Mouse (Mus musculus) myocyte (in vitro differentiated cells): ENCODE measurements around the gene Orc5. TPM values are rescaled to one million over a fixed set of nuclear protein-coding genes. Genes with fewer than 3 reads are reported as not detected.
A peak's percentile ranks its signal among the peaks of the same experiment; 100 is the strongest.
"Not testable (repeated sequence)": the region's sequence is repeated elsewhere in the genome, so short reads cannot be mapped to it uniquely, and the experiment has no call there.

ENCODE experiments used
- H3K27me3 ChIP-seq: one replicate; pipeline ENCODE4 v1.6.1; 2011; ENCODE audit not compliant: control insufficient read depth, insufficient read depth, insufficient read length
- H3K36me3 ChIP-seq: one replicate; pipeline ENCODE4 v1.6.1; 2011; ENCODE audit not compliant: control insufficient read depth, insufficient read depth
- H3K4me2 ChIP-seq: one replicate; pipeline ENCODE4 v1.6.1; 2011; ENCODE audit warnings: low read depth, control low read depth
- H3K4me3 ChIP-seq: one replicate; pipeline ENCODE4 v1.5.1; 2011; ENCODE audit warnings: mild to moderate bottlenecking, control low read depth, moderate library complexity
- H3K79me2 ChIP-seq: one replicate; pipeline ENCODE4 v1.6.1; 2011; ENCODE audit not compliant: control insufficient read depth, insufficient read depth
- H3ac ChIP-seq: one replicate; pipeline ENCODE4 v1.6.1; 2011; ENCODE audit not compliant: control insufficient read depth, insufficient read length
- CEBPB ChIP-seq: IDR thresholded peaks from 2 replicates; pipeline ENCODE4 v1.6.1; 2011; ENCODE audit warnings: mild to moderate bottlenecking, moderate library complexity; ENCODE audit not compliant: poor library complexity, insufficient read depth, severe bottlenecking
- E2F4 ChIP-seq: IDR thresholded peaks from one replicate; pipeline ENCODE4 v1.6.1; 2011; ENCODE audit warnings: mild to moderate bottlenecking, control low read depth, moderate library complexity; ENCODE audit not compliant: insufficient read depth
- MAX ChIP-seq: IDR thresholded peaks from one replicate; pipeline ENCODE4 v1.6.1; 2011; ENCODE audit warnings: low read depth, mild to moderate bottlenecking, control low read depth
- MYOD1 ChIP-seq, 3 experiments: IDR thresholded peaks; one replicate each; pipeline ENCODE4 v1.6.1; 2011; ENCODE audit warnings: control low read depth in 2 of 3, low read depth in 2 of 3, mild to moderate bottlenecking in 2 of 3, moderate library complexity in 1 of 3; ENCODE audit not compliant: insufficient read length in 2 of 3, control insufficient read depth in 1 of 3
- MYOG ChIP-seq, 3 experiments: IDR thresholded peaks; one replicate each; pipeline ENCODE4 v1.6.1; 2011; ENCODE audit warnings: control low read depth in 2 of 3, low read depth in 2 of 3, mild to moderate bottlenecking in 2 of 3; ENCODE audit not compliant: insufficient read length in 2 of 3, control insufficient read depth in 1 of 3, insufficient read depth in 1 of 3
- POLR2A ChIP-seq: IDR thresholded peaks from one replicate; pipeline ENCODE4 v1.6.1; 2011; ENCODE audit warnings: low read depth, mild to moderate bottlenecking, control low read depth, moderate library complexity; ENCODE audit not compliant: insufficient read length
- POLR2AphosphoS2 ChIP-seq: IDR thresholded peaks from one replicate; pipeline ENCODE4 v1.6.1; 2011; ENCODE audit warnings: low read depth, control low read depth; ENCODE audit not compliant: insufficient read length
- REST ChIP-seq: IDR thresholded peaks from one replicate; pipeline ENCODE4 v1.6.1; 2011; ENCODE audit warnings: mild to moderate bottlenecking, control low read depth, moderate library complexity; ENCODE audit not compliant: insufficient read depth, insufficient read length
- SRF ChIP-seq: IDR thresholded peaks from one replicate; pipeline ENCODE4 v1.6.1; 2011; ENCODE audit warnings: low read depth; ENCODE audit not compliant: control insufficient read depth, insufficient read length
- TCF12 ChIP-seq: IDR thresholded peaks from one replicate; pipeline ENCODE4 v1.6.1; 2011; ENCODE audit warnings: mild to moderate bottlenecking, control low read depth; ENCODE audit not compliant: poor library complexity, insufficient read depth, severe bottlenecking
- TCF3 ChIP-seq: IDR thresholded peaks from one replicate; pipeline ENCODE4 v1.6.1; 2011; ENCODE audit warnings: low read depth, control low read depth; ENCODE audit not compliant: insufficient read length
- USF1 ChIP-seq: IDR thresholded peaks from one replicate; pipeline ENCODE4 v1.6.1; 2011; ENCODE audit warnings: low read depth, mild to moderate bottlenecking, control low read depth, moderate library complexity
- polyA plus RNA-seq: library from polyadenylated mRNA; unstranded; fragments of >200 nt; fragmentation: generic; extraction: Trizol; gene quantifications from one replicate; pipeline ENCODE4 v1.2.1, GENCODE M21; 2012; ENCODE audit warnings: missing spikeins

Orc5 gene
- polyA plus RNA-seq, 1 experiment: 9.5 TPM

DNA sequence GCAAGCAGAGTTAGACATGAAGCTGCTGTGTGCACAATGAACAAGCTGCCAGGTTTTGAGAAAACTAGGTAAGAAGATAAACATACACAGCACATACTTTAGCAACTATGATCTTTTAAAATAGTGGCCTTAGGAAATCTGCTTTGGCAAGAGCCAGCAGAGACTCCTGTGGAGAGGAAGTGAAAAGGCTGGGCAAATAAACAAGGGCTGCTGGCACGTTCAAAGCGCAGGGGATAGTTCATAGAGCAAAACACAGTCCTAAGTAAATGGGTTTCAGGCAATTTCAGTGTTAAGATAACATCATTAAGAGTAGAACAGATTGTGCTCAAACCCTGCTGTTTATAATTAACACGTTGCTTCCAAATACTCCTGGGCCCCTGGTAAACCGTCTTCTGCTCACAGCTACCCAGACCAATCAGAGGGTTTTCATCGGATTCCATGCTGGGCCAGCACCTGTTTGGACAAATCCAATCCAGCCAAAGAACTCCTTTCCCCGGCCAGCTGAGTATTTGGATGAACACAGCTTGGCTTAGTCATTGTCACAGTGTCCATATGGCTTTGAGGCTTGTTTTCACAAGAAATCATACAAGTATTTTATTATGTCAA is 63.5 kb downstream of the Orc5 start:
- TF ChIP-seq MYOD1 (IDR thresholded peaks at IDR 0.05; ENCODE audit: control insufficient read depth in 1 of 3, insufficient read length in 2 of 3, low read depth in 2 of 3) (peak in 1 of 3 experiments; percentile 5), REST (no peak), TCF12 (no peak)
- Histone ChIP-seq H3K27me3 (no peaks in the 10 kb centered on the region), H3K36me3 (no peaks in the 10 kb centered on the region), H3ac (no peak overlapping the region), H3K4me3 (no peak overlapping the region), H3K79me2 (no peaks in the 10 kb centered on the region), H3K4me2 (no peak overlapping the region)

- Histone ChIP-seq H3K27me3 (no peaks in the 10 kb centered on the region), H3K36me3 (no peaks in the 10 kb centered on the region), H3ac (no peak overlapping the region), H3K79me2 (no peaks in the 10 kb centered on the region), H3K4me3 (no peak overlapping the region), H3K4me2 (no peak overlapping the region)
- TF ChIP-seq CEBPB: no peak
- no peak for TF ChIP-seq SRF
- no peak for TF ChIP-seq MAX
- no peak for TF ChIP-seq REST
- no peak for TF ChIP-seq TCF3
- TF ChIP-seq POLR2A: no peak
- TF ChIP-seq USF1: no peak
- TF ChIP-seq MYOD1 (IDR thresholded peaks at IDR 0.05; ENCODE audit: control insufficient read depth in 1 of 3, insufficient read length in 2 of 3, low read depth in 2 of 3): no peak
- no peak for TF ChIP-seq MYOG (IDR thresholded peaks at IDR 0.05; ENCODE audit: control insufficient read depth in 1 of 3, insufficient read depth in 1 of 3, insufficient read length in 2 of 3, low read depth in 2 of 3)
- no peak for TF ChIP-seq TCF12
- no peak for TF ChIP-seq E2F4
Measured at GRCm38 (mm10) chr5:22485764-22486163, 64.5 kb downstream of the Orc5 start.

- Histone ChIP-seq H3K27me3 (no peaks in the 10 kb centered on the region), H3K4me3 (no peak overlapping the region), H3K4me2 (no peak overlapping the region), H3K79me2 (no peaks in the 10 kb centered on the region), H3K36me3 (no peaks in the 10 kb centered on the region), H3ac (no peak overlapping the region)
- TF ChIP-seq CEBPB (no peak), SRF (no peak), USF1 (no peak), MYOD1 (IDR thresholded peaks at IDR 0.05; ENCODE audit: control insufficient read depth in 1 of 3, insufficient read length in 2 of 3, low read depth in 2 of 3) (no peak), POLR2A (no peak), TCF3 (no peak), MAX (no peak), POLR2AphosphoS2 (no peak), TCF12 (no peak), REST (no peak), E2F4 (no peak), MYOG (IDR thresholded peaks at IDR 0.05; ENCODE audit: control insufficient read depth in 1 of 3, insufficient read depth in 1 of 3, insufficient read length in 2 of 3, low read depth in 2 of 3) (no peak)
Measured at GRCm38 (mm10) chr5:22482567-22482966, 67.7 kb downstream of the Orc5 start.

DNA sequence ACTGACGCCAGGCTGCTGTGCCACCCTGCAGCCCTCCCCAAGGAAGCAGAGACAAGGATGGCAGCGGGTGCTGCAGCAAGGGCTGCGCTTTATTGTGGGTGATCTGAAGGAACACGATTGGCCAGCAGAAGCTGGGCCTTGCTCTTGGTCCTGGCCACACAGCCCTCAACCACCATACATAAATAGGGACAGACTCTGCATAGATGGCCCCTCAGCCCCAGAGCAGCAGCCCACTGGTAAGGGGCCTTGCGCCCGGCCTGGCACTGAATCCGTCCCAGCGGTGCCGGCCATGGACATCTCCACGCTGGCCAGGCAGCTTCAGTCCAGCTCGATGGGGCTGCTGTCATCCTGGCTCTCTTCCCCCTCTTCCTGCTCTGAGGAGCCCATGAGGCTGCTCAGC is 77.8 kb downstream of the Orc5 start:
- not testable (repeated sequence) for H3K4me2 ChIP-seq, H3ac ChIP-seq, H3K4me3 ChIP-seq, H3K79me2 ChIP-seq, H3K27me3 ChIP-seq, H3K36me3 ChIP-seq

DNA sequence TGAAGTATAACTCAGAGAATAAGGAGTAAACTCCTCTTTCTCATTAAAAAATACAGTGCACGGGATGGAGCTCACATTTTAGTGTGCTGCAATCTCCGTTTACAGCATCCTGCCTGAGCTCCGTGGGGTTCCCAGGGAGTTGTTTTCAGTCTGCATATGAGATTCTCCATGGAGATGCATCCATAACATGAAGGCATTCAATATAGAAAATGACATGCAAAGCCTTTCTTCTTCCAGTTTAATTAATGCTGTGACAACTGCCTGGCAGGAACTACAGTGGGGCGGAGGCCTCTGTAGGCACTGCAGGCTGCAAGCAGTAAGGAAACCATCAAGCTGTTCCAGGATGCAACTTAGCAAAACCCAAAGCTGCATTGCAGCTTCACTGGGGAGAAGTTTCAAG is 79.0 kb downstream of the Orc5 start:
- no peaks in the 10 kb centered on the region for H3K79me2 ChIP-seq
- no peak overlapping the region for H3ac ChIP-seq
- H3K4me3 ChIP-seq: no peak overlapping the region
- peaks cover 4% of the 10 kb centered on the region for H3K27me3 ChIP-seq
- TF ChIP-seq MYOG (IDR thresholded peaks at IDR 0.05; ENCODE audit: control insufficient read depth in 1 of 3, insufficient read depth in 1 of 3, insufficient read length in 2 of 3, low read depth in 2 of 3) (no peak), TCF3 (no peak), POLR2AphosphoS2 (no peak), REST (no peak), E2F4 (no peak), TCF12 (no peak), USF1 (no peak), POLR2A (no peak), SRF (no peak), MYOD1 (IDR thresholded peaks at IDR 0.05; ENCODE audit: control insufficient read depth in 1 of 3, insufficient read length in 2 of 3, low read depth in 2 of 3) (no peak), MAX (no peak), CEBPB (no peak)
- no peaks in the 10 kb centered on the region for H3K36me3 ChIP-seq
- no peak overlapping the region for H3K4me2 ChIP-seq
